Mouse (Mus musculus): ENCODE measurements around the gene Cacna1e. TPM values are rescaled to one million over a fixed set of nuclear protein-coding genes. Genes with fewer than 3 reads are reported as not detected.

The Cacna1e gene
- polyA plus RNA-seq, 1 experiment from 2014 or later = 0.14 TPM

- 47% methylated on average over 6 of the region's 6 CpGs for WGBS
- H3K9me3 ChIP-seq (replicated peaks) = no peaks in the 10 kb centered on the region
- no peak overlapping the region for H3K9ac ChIP-seq
- ATAC-seq (replicated peaks; ENCODE audit: insufficient number of reproducible peaks, insufficient read depth, low FRiP score, low read depth) = no peak
- no peak overlapping the region for H3K27ac ChIP-seq
- no peaks in the 10 kb centered on the region for H3K4me1 ChIP-seq (replicated peaks)
- H3K27me3 ChIP-seq = no peaks in the 10 kb centered on the region
- H3K4me2 ChIP-seq = no peak overlapping the region
- no peak overlapping the region for H3K4me3 ChIP-seq
- no peaks in the 10 kb centered on the region for H3K36me3 ChIP-seq
Observed at GRCm38 (mm10) chr1:154491071-154491470, 393.2 kb downstream of the Cacna1e start.

DNA sequence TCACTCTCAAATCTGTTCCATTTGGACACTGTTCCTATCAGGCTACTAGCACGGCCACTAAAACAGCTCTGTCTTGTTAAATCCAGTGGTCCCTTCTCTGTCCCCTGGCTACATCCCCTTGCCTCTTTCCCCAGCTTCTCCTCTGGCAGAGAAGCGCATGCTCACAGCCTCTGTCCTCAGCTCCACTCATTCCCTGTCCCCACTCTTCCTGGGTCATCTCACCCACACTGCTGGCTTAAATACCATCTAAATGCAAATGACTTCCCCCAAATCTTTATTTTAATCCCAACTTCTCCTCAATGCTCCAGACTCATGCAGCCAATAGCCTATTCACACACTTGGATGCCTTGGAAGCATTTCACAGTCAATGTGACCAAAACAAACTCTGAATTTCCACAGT is 407.6 kb downstream of the Cacna1e start:
- no peak overlapping the region for H3K9ac ChIP-seq
- H3K36me3 ChIP-seq = no peaks in the 10 kb centered on the region
- H3K9me3 ChIP-seq (replicated peaks) = no peaks in the 10 kb centered on the region
- no peak overlapping the region for H3K27ac ChIP-seq
- no peaks in the 10 kb centered on the region for H3K27me3 ChIP-seq
- no peak for ATAC-seq (replicated peaks; ENCODE audit: insufficient number of reproducible peaks, insufficient read depth, low FRiP score, low read depth)
- no peak overlapping the region for H3K4me3 ChIP-seq
- no peaks in the 10 kb centered on the region for H3K4me1 ChIP-seq (replicated peaks)
- WGBS = 71% methylated on average over 2 of the region's 2 CpGs
- no peak overlapping the region for H3K4me2 ChIP-seq

GRCm38 (mm10) chr1:154475706-154476105 is 408.6 kb downstream of the Cacna1e start:
- H3K4me1 ChIP-seq (replicated peaks) = no peaks in the 10 kb centered on the region
- H3K4me2 ChIP-seq = no peak overlapping the region
- no peaks in the 10 kb centered on the region for H3K27me3 ChIP-seq
- H3K9me3 ChIP-seq (replicated peaks) = no peaks in the 10 kb centered on the region
- H3K36me3 ChIP-seq = no peaks in the 10 kb centered on the region
- no peak overlapping the region for H3K9ac ChIP-seq
- no peak overlapping the region for H3K27ac ChIP-seq
- 83% methylated on average over 2 of the region's 2 CpGs for WGBS
- ATAC-seq (replicated peaks; ENCODE audit: insufficient number of reproducible peaks, insufficient read depth, low FRiP score, low read depth) = no peak
- H3K4me3 ChIP-seq = no peak overlapping the region

DNA sequence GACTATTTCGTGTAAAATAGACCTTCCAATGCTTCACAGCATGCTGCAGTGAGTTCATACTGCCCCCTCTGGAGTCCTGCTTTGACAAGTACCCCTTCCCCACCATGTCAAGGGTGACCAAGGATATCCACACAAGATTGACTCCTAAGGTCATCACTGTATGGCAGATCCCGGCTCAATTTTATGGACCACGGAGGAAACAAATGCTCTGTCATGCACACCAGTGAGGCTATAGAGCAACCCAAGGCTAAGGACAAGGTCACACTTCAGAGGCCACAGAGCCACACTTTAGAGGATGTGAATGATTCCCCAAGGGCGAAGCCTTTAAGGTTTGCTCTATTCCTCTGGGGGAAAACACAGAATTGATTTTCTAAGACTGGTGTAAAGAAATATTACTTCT is 410.1 kb downstream of the Cacna1e start:
- no peaks in the 10 kb centered on the region for H3K9me3 ChIP-seq (replicated peaks)
- H3K27me3 ChIP-seq = no peaks in the 10 kb centered on the region
- H3K36me3 ChIP-seq = no peaks in the 10 kb centered on the region
- WGBS = 75% methylated on average over 4 of the region's 4 CpGs
- H3K27ac ChIP-seq = no peak overlapping the region
- no peak overlapping the region for H3K4me2 ChIP-seq
- no peaks in the 10 kb centered on the region for H3K4me1 ChIP-seq (replicated peaks)
- no peak overlapping the region for H3K9ac ChIP-seq
- no peak for ATAC-seq (replicated peaks; ENCODE audit: insufficient number of reproducible peaks, insufficient read depth, low FRiP score, low read depth)
- no peak overlapping the region for H3K4me3 ChIP-seq

- Histone ChIP-seq H3K4me3 (no peak overlapping the region), H3K4me1 (replicated peaks) (no peaks in the 10 kb centered on the region), H3K9ac (no peak overlapping the region), H3K4me2 (no peak overlapping the region), H3K36me3 (no peaks in the 10 kb centered on the region), H3K27ac (no peak overlapping the region), H3K9me3 (replicated peaks) (no peaks in the 10 kb centered on the region), H3K27me3 (no peaks in the 10 kb centered on the region)
- WGBS = 89% methylated on average over 3 of the region's 3 CpGs
- no peak for ATAC-seq (replicated peaks; ENCODE audit: insufficient number of reproducible peaks, insufficient read depth, low FRiP score, low read depth)
Observed at GRCm38 (mm10) chr1:154467265-154467664, 417.0 kb downstream of the Cacna1e start.

GRCm38 (mm10) chr1:154461521-154461920 is 422.8 kb downstream of the Cacna1e start:
- Histone ChIP-seq H3K4me2 (no peak overlapping the region), H3K9me3 (replicated peaks) (no peaks in the 10 kb centered on the region), H3K36me3 (no peaks in the 10 kb centered on the region), H3K27me3 (no peaks in the 10 kb centered on the region), H3K27ac (no peak overlapping the region), H3K4me3 (no peak overlapping the region), H3K4me1 (replicated peaks) (no peaks in the 10 kb centered on the region), H3K9ac (no peak overlapping the region)
- ATAC-seq (replicated peaks; ENCODE audit: insufficient number of reproducible peaks, insufficient read depth, low FRiP score, low read depth) = no peak
- 50% methylated on average over 5 of the region's 5 CpGs for WGBS

DNA sequence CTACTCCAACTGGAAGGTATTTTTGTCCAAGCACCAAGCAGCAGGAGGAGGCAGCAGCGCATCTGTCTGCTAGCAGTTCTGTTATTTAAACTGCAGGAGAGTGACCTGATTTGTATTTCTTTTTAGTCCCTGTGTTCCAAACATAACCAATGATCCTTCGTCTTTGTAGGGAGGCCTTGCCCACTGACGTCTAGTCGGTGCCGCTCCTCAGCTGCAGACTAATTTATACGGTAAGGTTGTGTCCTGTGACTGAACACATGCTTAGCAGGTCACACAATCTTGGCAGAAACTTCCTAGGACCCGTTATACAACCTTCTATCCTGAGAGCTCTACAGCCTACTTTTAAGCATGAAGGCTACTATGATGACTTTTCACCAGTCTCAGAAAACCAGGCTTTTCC is 424.2 kb downstream of the Cacna1e start:
- WGBS = 84% methylated on average over 7 of the region's 7 CpGs
- H3K27ac ChIP-seq = no peak overlapping the region
- ATAC-seq (replicated peaks; ENCODE audit: insufficient number of reproducible peaks, insufficient read depth, low FRiP score, low read depth) = no peak

DNA sequence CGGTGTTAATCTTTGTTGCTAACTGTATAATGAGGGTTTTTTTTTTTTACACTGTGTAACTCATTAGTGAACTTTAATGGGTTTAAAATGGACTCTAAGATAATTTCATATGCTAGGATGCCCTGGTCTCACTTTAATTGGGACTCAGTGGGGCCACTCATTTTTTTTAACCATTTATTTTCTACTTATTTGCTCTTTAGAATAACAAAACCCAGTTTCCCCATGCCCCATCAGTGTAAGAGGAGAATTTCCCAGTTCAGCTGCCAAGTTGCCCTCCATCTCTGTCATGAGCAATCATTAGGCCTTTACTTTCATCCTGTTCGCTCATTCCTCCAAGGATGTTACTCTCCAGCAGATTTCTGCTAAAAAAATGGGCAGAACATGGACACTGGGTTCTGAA is 425.7 kb downstream of the Cacna1e start:
- Histone ChIP-seq H3K9me3 (replicated peaks) (no peaks in the 10 kb centered on the region), H3K36me3 (no peaks in the 10 kb centered on the region), H3K4me3 (no peak overlapping the region), H3K27me3 (no peaks in the 10 kb centered on the region), H3K27ac (no peak overlapping the region), H3K4me2 (no peak overlapping the region), H3K4me1 (replicated peaks) (no peaks in the 10 kb centered on the region), H3K9ac (no peak overlapping the region)
- 82% methylated on average over 2 of the region's 2 CpGs for WGBS
- ATAC-seq (replicated peaks; ENCODE audit: insufficient number of reproducible peaks, insufficient read depth, low FRiP score, low read depth) = no peak

More for the DNA sequence above, 424.2 kb downstream of the Cacna1e start:
- no peaks in the 10 kb centered on the region for H3K9me3 ChIP-seq (replicated peaks)
- H3K9ac ChIP-seq = no peak overlapping the region
- no peak overlapping the region for H3K4me3 ChIP-seq
- no peaks in the 10 kb centered on the region for H3K4me1 ChIP-seq (replicated peaks)
- no peaks in the 10 kb centered on the region for H3K27me3 ChIP-seq
- H3K36me3 ChIP-seq = no peaks in the 10 kb centered on the region
- no peak overlapping the region for H3K4me2 ChIP-seq

- H3K9me3 ChIP-seq (replicated peaks) = no peaks in the 10 kb centered on the region
- WGBS = 74% methylated on average over 3 of the region's 3 CpGs
- no peak overlapping the region for H3K9ac ChIP-seq
- no peak overlapping the region for H3K27ac ChIP-seq
- H3K36me3 ChIP-seq = no peaks in the 10 kb centered on the region
- no peak overlapping the region for H3K4me2 ChIP-seq
- H3K27me3 ChIP-seq = no peaks in the 10 kb centered on the region
- no peak overlapping the region for H3K4me3 ChIP-seq
- H3K4me1 ChIP-seq (replicated peaks) = no peaks in the 10 kb centered on the region
- ATAC-seq (replicated peaks; ENCODE audit: insufficient number of reproducible peaks, insufficient read depth, low FRiP score, low read depth) = no peak
Observed at GRCm38 (mm10) chr1:154450799-154451198, 433.5 kb downstream of the Cacna1e start.

- Histone ChIP-seq H3K4me1 (replicated peaks) (no peaks in the 10 kb centered on the region), H3K27ac (no peak overlapping the region), H3K27me3 (no peaks in the 10 kb centered on the region), H3K4me2 (no peak overlapping the region), H3K36me3 (no peaks in the 10 kb centered on the region), H3K9ac (no peak overlapping the region), H3K4me3 (no peak overlapping the region), H3K9me3 (replicated peaks) (no peaks in the 10 kb centered on the region)
- ATAC-seq (replicated peaks; ENCODE audit: insufficient number of reproducible peaks, insufficient read depth, low FRiP score, low read depth) = no peak
- WGBS = 48% methylated on average over 3 of the region's 3 CpGs
Observed at GRCm38 (mm10) chr1:154446456-154446855, 437.8 kb downstream of the Cacna1e start.

- H3K36me3 ChIP-seq = no peaks in the 10 kb centered on the region
- WGBS = 68% methylated on average over 1 of the region's 1 CpGs
- ATAC-seq (replicated peaks; ENCODE audit: insufficient number of reproducible peaks, insufficient read depth, low FRiP score, low read depth) = no peak
- H3K4me2 ChIP-seq = no peak overlapping the region
- H3K27ac ChIP-seq = no peak overlapping the region
- no peaks in the 10 kb centered on the region for H3K4me1 ChIP-seq (replicated peaks)
- H3K9me3 ChIP-seq (replicated peaks) = no peaks in the 10 kb centered on the region
- H3K4me3 ChIP-seq = no peak overlapping the region
- no peaks in the 10 kb centered on the region for H3K27me3 ChIP-seq
- H3K9ac ChIP-seq = no peak overlapping the region
Observed at GRCm38 (mm10) chr1:154433520-154433919, 450.8 kb downstream of the Cacna1e start.

- no peaks in the 10 kb centered on the region for H3K4me1 ChIP-seq (replicated peaks)
- WGBS = 30% methylated on average over 1 of the region's 1 CpGs
- H3K9ac ChIP-seq = no peak overlapping the region
- H3K27me3 ChIP-seq = no peaks in the 10 kb centered on the region
- ATAC-seq (replicated peaks; ENCODE audit: insufficient number of reproducible peaks, insufficient read depth, low FRiP score, low read depth) = no peak
- H3K4me2 ChIP-seq = no peak overlapping the region
- H3K4me3 ChIP-seq = no peak overlapping the region
- no peaks in the 10 kb centered on the region for H3K9me3 ChIP-seq (replicated peaks)
- no peaks in the 10 kb centered on the region for H3K36me3 ChIP-seq
- no peak overlapping the region for H3K27ac ChIP-seq
Observed at GRCm38 (mm10) chr1:154433112-154433511, 451.2 kb downstream of the Cacna1e start.

Measured in heart, embryonic 15.5 days (tissue).